Mouse (Mus musculus) limb, embryonic 14.5 days (tissue): ENCODE measurements around the gene Fam171a2. TPM values are rescaled to one million over a fixed set of nuclear protein-coding genes. Genes with fewer than 3 reads are reported as not detected.

ENCODE experiments used
- ATAC-seq: fragments of 200-750 bp; cut with Nextera tagmentation; 2 replicates; pipeline ENCODE4 v1.8.0; 2017; ENCODE audit warnings: low read depth, moderate number of reproducible peaks, moderate TSS enrichment; ENCODE audit not compliant: low FRiP score
- DNase-seq: peaks from one replicate; pipeline ENCODE4 v3.0.0-alpha.2; 2015; ENCODE audit warnings: low spot score
- H3K27ac ChIP-seq: fragments of 300-500 bp; sonication (generic); replicated peaks from 2 replicates; pipeline ENCODE4 v1.5.1; 2014; ENCODE audit warnings: low read depth, mild to moderate bottlenecking, low read length, moderate library complexity, mixed read lengths
- H3K27me3 ChIP-seq: fragments of 300-500 bp; sonication (generic); 2 replicates; pipeline ENCODE4 v1.6.1; 2014; ENCODE audit warnings: low read length, mixed read lengths; ENCODE audit not compliant: control insufficient read depth, insufficient read depth
- H3K36me3 ChIP-seq: fragments of 300-500 bp; sonication (generic); 2 replicates; pipeline ENCODE4 v1.6.1; 2014; ENCODE audit warnings: mild to moderate bottlenecking, low read length, moderate library complexity, mixed read lengths; ENCODE audit not compliant: control insufficient read depth, insufficient read depth
- H3K4me1 ChIP-seq: fragments of 300-500 bp; sonication (generic); 2 replicates; pipeline ENCODE4 v1.6.1; 2014; ENCODE audit warnings: antibody characterized with exemption, low read length, mixed read lengths; ENCODE audit not compliant: control insufficient read depth, insufficient read depth
- H3K4me2 ChIP-seq: fragments of 300-500 bp; sonication (generic); replicated peaks from 2 replicates; pipeline ENCODE4 v1.6.1; 2014; ENCODE audit warnings: low read depth, mild to moderate bottlenecking, low read length, moderate library complexity; ENCODE audit not compliant: severe bottlenecking
- H3K4me3 ChIP-seq: fragments of 300-500 bp; sonication (generic); replicated peaks from 2 replicates; pipeline ENCODE4 v1.5.1; 2014; ENCODE audit warnings: low read length
- H3K9ac ChIP-seq: fragments of 300-500 bp; sonication (generic); 2 replicates; pipeline ENCODE4 v1.6.1; 2014; ENCODE audit warnings: mild to moderate bottlenecking, low read depth, low read length, moderate library complexity; ENCODE audit not compliant: severe bottlenecking
- H3K9me3 ChIP-seq: fragments of 300-500 bp; sonication (generic); 2 replicates; pipeline ENCODE4 v1.6.1; 2016; ENCODE audit warnings: low read length; ENCODE audit not compliant: control insufficient read depth
- POLR2A ChIP-seq: fragments of 200-500 bp; IDR thresholded peaks from 2 replicates; pipeline ENCODE4 v1.8.0; 2012; ENCODE audit warnings: inconsistent platforms, mild to moderate bottlenecking, moderate library complexity, borderline replicate concordance; ENCODE audit not compliant: insufficient read depth, insufficient read length; ENCODE audit errors: extremely low read depth
- WGBS: fragments of 180-500 bp; shearing (Covaris S2); extraction: QIAGEN DNeasy Blood & Tissue Kit; methylation state at CpG from one replicate; pipeline ENCODE4 v1.1.7; 2014; 5-methylcytosine and 5-hydroxymethylcytosine counted together
- polyA plus RNA-seq, 2 experiments: library from polyadenylated mRNA; depleted of rRNA in 1 of 2; stranded (reverse) in 1 of 2; unstranded in 1 of 2; fragments of >200 nt; fragmentation: Nextera tagmentation in 1 of 2; extraction: Ambion mirVana in 1 of 2; gene quantifications; 2 replicates each; pipeline versions ENCODE4 v1.2.1 to v1.2.3; 2012 to 2014

Fam171a2 gene
- polyA plus RNA-seq, 2 experiments: 8.9 to 56.8 TPM

DNA sequence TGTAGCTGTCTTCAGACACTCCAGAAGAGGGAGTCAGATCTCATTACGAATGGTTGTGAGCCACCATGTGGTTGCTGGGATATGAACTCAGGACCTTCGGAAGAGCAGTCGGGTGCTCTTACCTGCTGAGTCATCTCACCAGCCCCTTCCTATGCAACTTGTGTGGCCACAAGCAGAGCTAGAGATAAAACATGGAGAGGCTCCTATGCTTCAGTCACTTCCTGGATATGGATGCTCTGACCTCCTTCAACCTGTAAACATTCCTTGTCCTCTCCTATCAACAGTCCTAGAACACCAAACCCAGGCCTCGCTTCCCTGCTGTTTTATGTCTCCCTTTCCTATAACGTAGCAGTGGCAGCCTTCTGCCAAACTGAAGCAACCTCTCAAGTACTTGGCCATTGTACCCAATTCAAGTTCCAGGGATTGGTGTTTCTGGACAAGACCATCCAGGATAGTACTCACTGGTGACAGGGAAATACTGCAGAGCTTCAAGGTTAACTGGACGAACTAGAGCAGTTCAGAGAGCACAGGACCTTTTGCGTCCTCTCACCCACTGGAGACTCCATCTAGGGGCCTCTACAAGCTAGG lies 46.7 kb upstream of the Fam171a2 start:
- no peak overlapping the region for H3K9ac ChIP-seq
- TF ChIP-seq POLR2A: no peak
- H3K4me2 ChIP-seq: no peak overlapping the region
- no peak overlapping the region for H3K27ac ChIP-seq
- H3K36me3 ChIP-seq: peaks cover 52% of the 10 kb centered on the region
- H3K4me1 ChIP-seq: no peaks in the 10 kb centered on the region
- ATAC-seq (no peak), DNase-seq (no peak)
- no peak overlapping the region for H3K4me3 ChIP-seq
- H3K27me3 ChIP-seq: no peaks in the 10 kb centered on the region
- no peaks in the 10 kb centered on the region for H3K9me3 ChIP-seq
- WGBS: 81% methylated on average over 7 of the region's 7 CpGs

DNA sequence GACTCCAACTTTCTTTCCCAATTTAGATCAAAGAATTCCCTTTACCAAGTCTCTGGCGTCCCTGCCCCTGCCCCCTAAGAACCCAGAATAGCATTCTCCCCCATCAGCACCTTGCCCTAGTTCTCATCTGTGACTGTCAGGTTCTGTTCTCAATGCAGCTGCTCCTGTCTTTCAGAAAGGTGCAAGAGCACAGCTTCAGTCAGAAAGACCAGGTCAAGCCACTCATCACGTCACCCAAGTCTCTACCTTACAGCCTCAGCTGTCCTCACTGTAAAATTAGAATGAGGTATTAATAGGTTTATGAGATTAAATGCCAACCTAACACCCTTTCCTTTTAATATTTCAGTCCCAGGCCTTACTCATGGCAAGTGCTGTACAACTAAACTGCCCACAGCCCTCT lies 45.8 kb upstream of the Fam171a2 start:
- Histone ChIP-seq H3K4me2 (no peak overlapping the region), H3K36me3 (peaks cover 46% of the 10 kb centered on the region), H3K9ac (no peak overlapping the region), H3K9me3 (no peaks in the 10 kb centered on the region), H3K27me3 (no peaks in the 10 kb centered on the region), H3K4me1 (no peaks in the 10 kb centered on the region), H3K4me3 (no peak overlapping the region), H3K27ac (no peak overlapping the region)
- ATAC-seq (no peak), DNase-seq (no peak)
- TF ChIP-seq POLR2A: no peak
- 84% methylated on average over 2 of the region's 2 CpGs for WGBS

DNA sequence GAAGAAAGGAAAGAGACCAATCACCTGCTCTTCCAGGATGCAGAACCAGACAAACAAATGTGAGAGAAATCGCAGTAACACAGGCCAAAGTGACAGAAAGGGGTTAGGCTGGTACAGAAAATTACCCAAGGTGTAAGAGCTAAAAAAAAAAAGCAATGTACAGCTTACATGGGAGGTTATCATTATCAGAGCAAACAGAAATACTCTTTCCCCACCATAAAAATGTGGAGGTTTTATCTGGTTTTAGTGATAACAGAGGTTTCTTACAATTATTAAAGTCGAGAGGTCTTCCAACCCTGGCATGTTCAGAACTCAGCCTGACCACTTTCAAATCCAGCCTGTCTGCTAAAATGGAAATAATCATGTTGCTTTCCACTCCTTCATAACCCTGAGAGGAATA lies 40.4 kb upstream of the Fam171a2 start:
- H3K4me2 ChIP-seq: no peak overlapping the region
- DNase-seq: no peak
- 94% methylated on average over 2 of the region's 2 CpGs for whole genome bisulfite sequencing
- H3K27ac ChIP-seq: no peak overlapping the region
- H3K9me3 ChIP-seq: no peaks in the 10 kb centered on the region
- no peaks in the 10 kb centered on the region for H3K4me1 ChIP-seq
- no peak overlapping the region for H3K9ac ChIP-seq
- TF ChIP-seq POLR2A: no peak
- H3K27me3 ChIP-seq: no peaks in the 10 kb centered on the region
- no peak for ATAC-seq
- H3K4me3 ChIP-seq: no peak overlapping the region
- H3K36me3 ChIP-seq: peaks cover 47% of the 10 kb centered on the region

DNA sequence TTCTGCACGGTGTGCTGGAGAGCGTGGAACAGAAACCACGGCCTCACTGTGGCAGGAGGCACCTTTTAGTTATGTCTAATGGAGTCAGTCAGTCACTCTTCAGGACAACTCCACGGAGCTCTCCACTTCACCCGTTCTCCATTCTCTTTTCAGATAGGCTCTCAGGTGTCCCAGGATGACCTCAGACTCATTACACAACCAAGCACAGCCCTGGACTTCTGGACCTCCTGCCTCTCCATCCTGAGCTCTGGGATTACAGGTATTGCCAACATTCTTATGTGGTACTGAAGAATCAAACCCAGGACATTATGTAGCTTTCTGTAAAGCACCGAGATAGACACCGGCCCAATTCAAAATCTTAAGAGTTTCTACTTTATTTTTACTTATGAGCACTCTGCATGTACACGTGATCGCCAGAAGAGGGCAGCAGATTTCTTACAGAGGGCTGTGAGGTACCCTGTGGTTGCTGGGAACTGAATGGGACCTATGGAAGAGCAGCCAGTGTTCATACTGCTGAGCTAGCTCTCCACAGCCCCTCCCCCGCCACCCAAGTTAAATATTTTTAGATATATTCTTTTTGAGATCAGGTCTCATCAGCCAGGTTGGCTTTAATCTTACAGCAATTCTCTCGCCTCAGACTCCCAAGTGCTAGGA lies 39.4 kb upstream of the Fam171a2 start:
- no peaks in the 10 kb centered on the region for H3K4me1 ChIP-seq
- no peak for TF ChIP-seq POLR2A
- H3K9me3 ChIP-seq: no peaks in the 10 kb centered on the region
- DNase-seq: peak; percentile 72
- H3K4me3 ChIP-seq: no peak overlapping the region
- WGBS: 72% methylated on average over 11 of the region's 11 CpGs
- no peak overlapping the region for H3K9ac ChIP-seq
- no peak overlapping the region for H3K27ac ChIP-seq
- no peak overlapping the region for H3K4me2 ChIP-seq
- H3K36me3 ChIP-seq: peaks cover 47% of the 10 kb centered on the region
- ATAC-seq: peak; percentile 72; the same call in 1 of the 2 replicates
- H3K27me3 ChIP-seq: no peaks in the 10 kb centered on the region

DNA sequence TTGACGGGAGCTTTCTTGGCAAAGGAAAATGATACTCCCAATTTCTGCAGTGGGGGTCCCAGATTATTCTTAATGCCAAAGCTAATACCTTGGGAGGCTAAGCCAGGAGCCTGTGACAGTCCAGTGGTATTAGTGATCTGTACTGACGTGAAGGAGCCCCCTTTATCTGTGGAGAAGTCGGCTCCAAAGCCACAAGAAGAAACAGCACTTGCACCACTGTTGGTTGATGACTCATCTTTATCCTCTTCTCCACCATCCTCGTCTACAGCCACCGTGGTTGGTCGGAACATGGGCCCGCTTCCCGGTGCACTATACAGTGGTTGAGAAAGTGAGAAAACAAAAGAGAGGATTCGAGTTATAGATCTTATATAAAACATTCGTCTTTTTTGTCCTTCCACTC lies 34.3 kb upstream of the Fam171a2 start:
- Histone ChIP-seq H3K4me1 (no peaks in the 10 kb centered on the region), H3K27me3 (no peaks in the 10 kb centered on the region), H3K9ac (no peak overlapping the region), H3K4me2 (no peak overlapping the region), H3K4me3 (no peak overlapping the region), H3K9me3 (no peaks in the 10 kb centered on the region), H3K27ac (no peak overlapping the region), H3K36me3 (peaks cover 80% of the 10 kb centered on the region)
- 93% methylated on average over 10 of the region's 10 CpGs for WGBS
- DNase-seq: no peak
- no peak for TF ChIP-seq POLR2A
- no peak for ATAC-seq
